Mouse (Mus musculus) cerebellum, postnatal 4 days (tissue): ENCODE data around the gene Vmn2r86.
"Not testable (repeated sequence)": the region's sequence is repeated elsewhere in the genome, so short reads cannot be mapped to it uniquely, and the experiment has no call there.

ENCODE experiments used
- DNase-seq, 2 experiments: peaks; one replicate each; pipeline ENCODE4 v3.0.0; 2022; ENCODE audit warnings: low spot score in 2 of 2, mixed read lengths in 1 of 2

Vmn2r86 gene

GRCm38 (mm10) chr10:130455950-130456349 lies at the start of gene Vmn2r86:
TSS of gene Vmn2r86 (minus strand) at chr10:130456050.
- DNase-seq = not testable (repeated sequence)

GRCm38 (mm10) chr10:130497296-130497695 lies 41.4 kb upstream of the Vmn2r86 start, which contains the start of gene Vmn2r87:
TSS of gene Vmn2r87 (minus strand) at chr10:130497396.
- DNase-seq = no peak

GRCm38 (mm10) chr10:130470311-130470760 lies 14.5 kb upstream of the Vmn2r86 start:
- DNase-seq = peak; percentile 33 to 52

GRCm38 (mm10) chr10:130444776-130445175 lies 11.1 kb downstream of the Vmn2r86 start:
- peak in 1 of 2 experiments; percentile 20 for DNase-seq

DNA sequence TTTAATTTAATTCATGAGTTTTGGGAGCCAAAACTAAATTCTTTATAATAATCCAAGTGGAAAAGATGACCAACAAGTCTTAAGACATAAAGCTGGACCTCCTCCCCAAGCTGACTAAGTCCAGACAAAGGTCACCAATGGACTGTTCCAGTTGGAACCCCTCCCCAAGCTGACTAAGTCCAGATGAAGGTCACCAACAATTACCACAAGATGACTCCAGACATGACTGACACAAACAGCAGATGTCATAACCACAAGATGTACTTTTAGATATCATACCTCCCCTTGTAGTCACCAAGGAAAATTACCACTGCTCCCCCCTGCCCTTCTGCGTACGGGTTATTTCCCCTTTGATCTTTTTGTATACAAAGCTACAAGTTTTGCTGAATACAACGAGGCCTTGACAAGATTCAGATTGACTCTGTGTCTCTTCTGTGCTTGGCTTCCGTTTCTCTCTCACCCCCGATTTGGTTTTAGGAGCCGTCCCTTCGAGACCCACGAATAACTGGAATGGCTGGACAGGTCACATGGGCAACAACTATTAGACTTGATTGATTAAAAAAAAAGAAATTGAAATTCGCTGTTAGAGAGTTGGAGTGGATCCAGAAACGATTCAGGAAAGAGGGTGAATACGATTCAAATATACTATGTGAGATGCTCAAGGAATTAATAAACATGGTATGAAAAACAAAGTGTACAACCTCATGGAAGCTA lies 21.5 kb downstream of the Vmn2r86 start:
- DNase-seq = not testable (repeated sequence)

GRCm38 (mm10) chr10:130429603-130430002 lies 26.2 kb downstream of the Vmn2r86 start, which contains the start of gene Vmn2r85:
TSS of gene Vmn2r85 (minus strand) at chr10:130429703.
- DNase-seq = not testable (repeated sequence)

- DNase-seq = not testable (repeated sequence)
Observed at GRCm38 (mm10) chr10:130422368-130422767, 33.5 kb downstream of the Vmn2r86 start.

DNA sequence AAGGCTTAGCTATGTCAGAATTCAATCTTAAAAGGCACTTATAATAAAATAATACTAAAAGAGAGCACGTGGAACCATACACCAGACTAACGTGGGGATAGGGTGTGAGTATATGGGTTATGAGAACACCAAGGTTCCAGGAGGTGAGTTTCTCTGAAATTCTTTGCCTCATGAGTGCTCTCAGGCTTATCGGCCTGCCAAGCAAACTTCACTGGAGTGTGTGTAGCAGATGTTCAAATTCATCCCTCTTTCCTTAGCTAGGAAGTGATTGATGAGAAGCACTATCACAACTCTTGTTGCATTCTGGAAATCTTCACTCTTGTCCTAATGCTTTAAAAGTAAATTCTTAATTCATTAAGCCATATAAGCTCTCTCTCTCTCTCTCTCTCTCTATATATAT lies 35.4 kb downstream of the Vmn2r86 start:
- no peak for DNase-seq

DNA sequence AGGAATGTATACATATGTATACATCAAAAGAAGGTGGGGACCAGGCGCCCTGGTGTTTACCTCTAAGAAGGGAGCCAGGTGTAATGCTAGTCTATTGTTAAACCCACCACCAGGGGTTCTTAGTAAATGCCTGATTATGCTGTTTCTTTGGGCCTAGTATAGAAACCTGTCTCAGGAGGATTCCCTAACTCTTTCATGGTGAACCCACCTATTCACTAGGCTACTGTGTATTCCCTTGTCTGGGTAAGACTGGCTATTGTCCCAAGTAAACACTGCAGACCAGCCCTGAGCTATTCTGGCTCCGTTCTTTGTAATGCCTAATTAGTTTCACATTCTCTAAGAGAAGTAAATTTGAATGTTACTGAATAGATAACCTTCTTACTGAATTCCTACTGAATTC lies 35.9 kb downstream of the Vmn2r86 start:
- DNase-seq = not testable (repeated sequence)

- DNase-seq = not testable (repeated sequence)
Observed at GRCm38 (mm10) chr10:130416352-130416751, 39.5 kb downstream of the Vmn2r86 start.

GRCm38 (mm10) chr10:130412167-130412698 lies 43.6 kb downstream of the Vmn2r86 start:
- not testable (repeated sequence) for DNase-seq

- DNase-seq = no peak
Observed at GRCm38 (mm10) chr10:130394232-130394631, 61.6 kb downstream of the Vmn2r86 start, which contains the start of gene Vmn2r84. TSS of gene Vmn2r84 (minus strand) at chr10:130394332.
